Mouse (Mus musculus) forebrain, embryonic 15.5 days (tissue): ENCODE results near the gene Pomt2. TPM values are rescaled to one million over a fixed set of nuclear protein-coding genes. Genes with fewer than 3 reads are reported as not detected.

Experiments used
- ATAC-seq: fragments of 200-750 bp; cut with Nextera tagmentation; replicated peaks from 2 replicates; pipeline ENCODE4 v1.8.0; 2017; ENCODE audit warnings: mild to moderate bottlenecking, moderate TSS enrichment, moderate library complexity
- H3K27ac ChIP-seq: fragments of 300-500 bp; sonication (generic); replicated peaks from 2 replicates; pipeline ENCODE4 v1.5.1; 2015; ENCODE audit warnings: mild to moderate bottlenecking, inconsistent platforms
- H3K27me3 ChIP-seq: fragments of 300-500 bp; sonication (generic); 2 replicates; pipeline ENCODE4 v1.6.1; 2015; ENCODE audit warnings: inconsistent platforms
- H3K36me3 ChIP-seq: fragments of 300-500 bp; sonication (generic); 2 replicates; pipeline ENCODE4 v1.6.1; 2015; ENCODE audit warnings: mild to moderate bottlenecking, inconsistent platforms
- H3K4me1 ChIP-seq: fragments of 300-500 bp; sonication (generic); 2 replicates; pipeline ENCODE4 v1.6.1; 2015; ENCODE audit warnings: inconsistent platforms
- H3K4me2 ChIP-seq: fragments of 300-500 bp; sonication (generic); replicated peaks from 2 replicates; pipeline ENCODE4 v1.6.1; 2015; ENCODE audit warnings: mild to moderate bottlenecking, inconsistent platforms
- H3K4me3 ChIP-seq: fragments of 300-500 bp; sonication (generic); 2 replicates; pipeline ENCODE4 v1.5.1; 2015; ENCODE audit warnings: mild to moderate bottlenecking, inconsistent platforms
- H3K9ac ChIP-seq: fragments of 300-500 bp; sonication (generic); replicated peaks from 2 replicates; pipeline ENCODE4 v1.6.1; 2015; ENCODE audit warnings: mild to moderate bottlenecking, inconsistent platforms
- H3K9me3 ChIP-seq: fragments of 300-500 bp; sonication (generic); 2 replicates; pipeline ENCODE4 v1.6.1; 2016; ENCODE audit warnings: inconsistent platforms
- WGBS: fragments of 180-500 bp; shearing (Covaris S2); methylation state at CpG from one replicate; pipeline ENCODE4 v1.1.7; 2015; ENCODE audit warnings: mixed read lengths; 5-methylcytosine and 5-hydroxymethylcytosine counted together
- polyA plus RNA-seq: library from polyadenylated mRNA; unstranded; fragments of >200 nt; fragmentation: Nextera tagmentation; extraction: Ambion mirVana; gene quantifications from 2 replicates; pipeline ENCODE4 v1.2.1, GENCODE M21; 2015

The Pomt2 gene
- polyA plus RNA-seq, 1 experiment from 2014 or later: 12.5 TPM

DNA sequence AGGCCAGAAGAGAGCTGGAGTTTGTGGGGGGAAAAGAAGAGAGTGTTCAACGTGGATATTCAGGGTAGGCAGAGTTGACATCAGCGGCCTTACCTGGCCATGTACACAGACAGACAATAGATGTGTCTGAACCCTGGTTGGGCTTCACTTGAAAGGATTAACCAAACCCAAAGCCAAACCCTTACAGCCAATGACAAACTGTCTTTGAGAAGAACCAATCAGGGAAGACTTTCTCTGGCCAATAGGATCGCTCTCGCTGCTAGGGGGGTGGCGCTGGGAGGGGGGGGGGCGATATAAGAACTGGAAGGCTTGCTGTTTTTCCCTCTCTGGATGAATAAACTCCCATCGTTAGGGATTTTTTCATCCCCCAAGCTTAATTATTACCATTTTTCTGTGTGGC, 60.5 kb downstream of the Pomt2 start:
- H3K27me3 ChIP-seq: no peaks in the 10 kb centered on the region
- no peak overlapping the region for H3K4me2 ChIP-seq
- H3K4me3 ChIP-seq: no peak overlapping the region
- ATAC-seq: no peak
- no peaks in the 10 kb centered on the region for H3K4me1 ChIP-seq
- H3K9ac ChIP-seq: no peak overlapping the region
- 63% methylated on average over 7 of the region's 7 CpGs for WGBS
- H3K9me3 ChIP-seq: no peaks in the 10 kb centered on the region
- no peak overlapping the region for H3K27ac ChIP-seq
- H3K36me3 ChIP-seq: no peaks in the 10 kb centered on the region

DNA sequence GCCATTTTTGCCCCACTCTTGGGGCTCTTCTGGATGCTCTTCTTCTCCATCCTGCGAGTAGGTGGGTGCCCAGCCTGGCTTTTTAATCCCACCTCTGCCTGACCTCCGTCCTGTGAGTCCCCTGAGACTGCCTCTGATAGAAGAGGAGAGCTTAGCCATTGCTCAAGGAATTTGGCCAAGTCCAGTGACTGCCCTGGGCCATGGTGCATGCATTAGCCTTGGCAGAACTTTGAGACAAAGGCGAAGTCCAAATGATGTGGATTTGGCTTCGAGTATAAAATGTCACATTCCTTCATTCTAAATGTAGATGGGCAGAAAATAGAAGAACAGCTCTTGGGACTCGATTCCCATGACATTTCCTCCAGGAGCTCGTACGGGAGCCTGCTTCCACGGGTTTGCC, 65.0 kb downstream of the Pomt2 start:
- H3K4me3 ChIP-seq: no peak overlapping the region
- no peak for ATAC-seq
- H3K9me3 ChIP-seq: no peaks in the 10 kb centered on the region
- H3K4me2 ChIP-seq: no peak overlapping the region
- H3K36me3 ChIP-seq: no peaks in the 10 kb centered on the region
- 80% methylated on average over 8 of the region's 8 CpGs for WGBS
- H3K27ac ChIP-seq: no peak overlapping the region
- H3K27me3 ChIP-seq: no peaks in the 10 kb centered on the region
- H3K4me1 ChIP-seq: no peaks in the 10 kb centered on the region
- no peak overlapping the region for H3K9ac ChIP-seq

- Histone ChIP-seq H3K9ac (no peak overlapping the region), H3K27me3 (no peaks in the 10 kb centered on the region), H3K27ac (no peak overlapping the region), H3K4me3 (no peak overlapping the region), H3K4me2 (no peak overlapping the region), H3K36me3 (no peaks in the 10 kb centered on the region), H3K4me1 (no peaks in the 10 kb centered on the region), H3K9me3 (no peaks in the 10 kb centered on the region)
- no peak for ATAC-seq
- 86% methylated on average over 2 of the region's 2 CpGs for WGBS
These were observed 71.2 kb downstream of the Pomt2 start for GRCm38 (mm10) chr12:87076610-87077009.

GRCm38 (mm10) chr12:87070520-87070919, 77.2 kb downstream of the Pomt2 start:
- H3K9me3 ChIP-seq: no peaks in the 10 kb centered on the region
- no peak overlapping the region for H3K9ac ChIP-seq
- H3K4me1 ChIP-seq: no peaks in the 10 kb centered on the region
- H3K36me3 ChIP-seq: no peaks in the 10 kb centered on the region
- no peak overlapping the region for H3K27ac ChIP-seq
- no peak overlapping the region for H3K4me3 ChIP-seq
- no peaks in the 10 kb centered on the region for H3K27me3 ChIP-seq
- ATAC-seq: no peak
- no peak overlapping the region for H3K4me2 ChIP-seq
- 73% methylated on average over 5 of the region's 5 CpGs for WGBS

DNA sequence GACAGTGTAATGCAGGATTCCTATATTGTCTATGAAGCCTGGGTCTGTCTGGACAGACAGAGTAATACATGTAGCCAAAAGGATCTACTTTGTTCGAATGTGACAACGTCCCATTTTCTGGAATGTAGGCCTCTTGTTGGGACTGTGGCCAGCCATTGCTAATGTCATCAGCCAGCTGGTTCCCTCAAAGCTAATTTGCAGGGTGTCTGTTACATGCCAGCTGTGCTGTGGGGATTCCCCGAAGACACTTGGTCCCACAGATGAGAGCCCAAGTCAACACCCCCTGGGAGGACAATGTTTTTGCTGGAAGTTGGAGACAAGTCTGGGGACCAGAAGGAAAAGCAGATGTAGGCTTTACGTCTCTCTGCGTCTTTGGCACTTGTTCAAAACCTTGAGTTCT, 81.3 kb downstream of the Pomt2 start:
- Histone ChIP-seq H3K9me3 (no peaks in the 10 kb centered on the region), H3K4me3 (no peak overlapping the region), H3K9ac (no peak overlapping the region), H3K27me3 (no peaks in the 10 kb centered on the region), H3K4me1 (no peaks in the 10 kb centered on the region), H3K4me2 (no peak overlapping the region), H3K36me3 (no peaks in the 10 kb centered on the region), H3K27ac (no peak overlapping the region)
- no peak for ATAC-seq
- WGBS: 58% methylated on average over 5 of the region's 5 CpGs

DNA sequence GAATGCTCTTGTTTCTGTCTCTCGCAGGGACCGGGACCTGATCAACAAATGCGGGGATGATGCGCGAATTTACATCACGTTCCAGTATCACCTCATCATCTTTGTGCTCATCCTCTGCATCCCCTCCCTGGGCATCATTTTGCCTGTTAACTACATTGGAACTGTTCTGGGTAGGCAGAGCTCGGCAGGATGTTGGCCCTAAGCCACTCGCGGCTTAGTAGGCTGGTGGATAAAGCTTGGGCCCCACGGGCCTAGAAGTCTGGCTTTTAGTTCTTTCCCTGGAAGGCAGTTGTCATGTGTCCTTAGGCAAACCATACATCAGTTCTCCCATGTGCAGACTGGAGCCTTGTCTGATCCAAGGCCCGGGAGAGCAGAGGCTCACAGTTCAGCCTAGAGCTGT, 82.3 kb downstream of the Pomt2 start:
- Histone ChIP-seq H3K4me1 (no peaks in the 10 kb centered on the region), H3K4me3 (no peak overlapping the region), H3K9ac (no peak overlapping the region), H3K36me3 (no peaks in the 10 kb centered on the region), H3K9me3 (no peaks in the 10 kb centered on the region), H3K27me3 (no peaks in the 10 kb centered on the region), H3K4me2 (no peak overlapping the region), H3K27ac (no peak overlapping the region)
- 77% methylated on average over 11 of the region's 11 CpGs for WGBS
- ATAC-seq: no peak

GRCm38 (mm10) chr12:87057066-87057465, 90.7 kb downstream of the Pomt2 start:
- no peak overlapping the region for H3K9ac ChIP-seq
- WGBS: 62% methylated on average over 17 of the region's 17 CpGs
- no peak overlapping the region for H3K27ac ChIP-seq
- H3K4me2 ChIP-seq: no peak overlapping the region
- no peaks in the 10 kb centered on the region for H3K4me1 ChIP-seq
- H3K4me3 ChIP-seq: no peak overlapping the region
- peaks cover 15% of the 10 kb centered on the region; the same call in 1 of the 2 replicates for H3K27me3 ChIP-seq
- H3K36me3 ChIP-seq: no peaks in the 10 kb centered on the region
- ATAC-seq: no peak
- H3K9me3 ChIP-seq: no peaks in the 10 kb centered on the region

Other genes with a start within 250 kb of the Pomt2 start
- 53.6 and 55.3 TPM in 2 replicates for gene Cipc, start 200.9 kb downstream of the Pomt2 start, polyA plus RNA-seq
- gene Zdhhc22, start 157.5 kb downstream of the Pomt2 start, polyA plus RNA-seq: 6.6 and 7.1 TPM in 2 replicates
- gene Tmem63c, start 126.6 kb downstream of the Pomt2 start, polyA plus RNA-seq: 5.7 and 7.0 TPM in 2 replicates
- 1.8 and 2.0 TPM in 2 replicates for gene Ngb, start 45.4 kb downstream of the Pomt2 start, polyA plus RNA-seq
- gene Gstz1, start 803 bp downstream of the Pomt2 start, polyA plus RNA-seq: 25.5 and 26.8 TPM in 2 replicates
- 1.6 and 2.1 TPM in 2 replicates for gene Samd15, start 51.8 kb upstream of the Pomt2 start, polyA plus RNA-seq
- 3.6 TPM in 2 replicates for gene Tmed8, start 52.5 kb upstream of the Pomt2 start, polyA plus RNA-seq
- gene Noxred1, start 90.8 kb upstream of the Pomt2 start, polyA plus RNA-seq: 0.92 and 1.2 TPM in 2 replicates
- gene Vipas39, start 118.3 kb upstream of the Pomt2 start, polyA plus RNA-seq: 72.3 and 77.1 TPM in 2 replicates
- 216 and 226 TPM in 2 replicates for gene Ahsa1, start 118.5 kb upstream of the Pomt2 start, polyA plus RNA-seq
- gene Ism2, start 151.7 kb upstream of the Pomt2 start, polyA plus RNA-seq: 0.49 and 1.4 TPM in 2 replicates
- 60.8 and 68.3 TPM in 2 replicates for gene Sptlc2, start 240.4 kb upstream of the Pomt2 start, polyA plus RNA-seq